Mouse (Mus musculus) CH12.LX (cell line): Measurements from ENCODE around the gene Rgl1. TPM values are rescaled to one million over a fixed set of nuclear protein-coding genes. Genes with fewer than 3 reads are reported as not detected.

Experiments
- DNase-seq: peaks from one replicate; pipeline ENCODE4 v3.0.0-alpha.2; 2013; ENCODE audit errors: extremely low read depth
- H3K27ac ChIP-seq: 2 replicates; pipeline ENCODE4 v1.5.1; 2012; ENCODE audit warnings: low read depth, mild to moderate bottlenecking, control low read depth, moderate library complexity; ENCODE audit not compliant: insufficient read depth
- H3K27me3 ChIP-seq: replicated peaks from 2 replicates; pipeline ENCODE3; 2012; ENCODE audit warnings: inconsistent platforms
- H3K36me3 ChIP-seq, 2 experiments: replicated peaks in 1 of 2; 2 replicates each; pipeline versions ENCODE3 to v1.6.1; 2012; ENCODE audit warnings: inconsistent platforms in 1 of 2, low read length in 1 of 2, mild to moderate bottlenecking in 1 of 2, mixed read lengths in 1 of 2, moderate library complexity in 1 of 2; ENCODE audit not compliant: control insufficient read depth in 1 of 2, insufficient read depth in 1 of 2
- H3K4me1 ChIP-seq, 2 experiments: 2 replicates each; pipeline ENCODE4 v1.6.1; 2012; ENCODE audit warnings: inconsistent platforms in 1 of 2, moderate library complexity in 1 of 2; ENCODE audit not compliant: insufficient read depth in 2 of 2, control insufficient read depth in 1 of 2
- H3K4me2 ChIP-seq: 2 replicates; pipeline ENCODE4 v1.6.1; 2012; ENCODE audit warnings: low read depth, mild to moderate bottlenecking, control low read depth; ENCODE audit not compliant: poor library complexity, insufficient read depth, severe bottlenecking
- H3K4me3 ChIP-seq, 3 experiments: fragments of 150-350 bp in 1 of 3; sonication (generic) in 1 of 3; replicated peaks in 1 of 3; 2 replicates each; pipeline versions ENCODE3 to v1.5.1; 2011 to 2012; ENCODE audit warnings: low read depth in 2 of 3, low read length in 2 of 3, mild to moderate bottlenecking in 2 of 3, moderate library complexity in 2 of 3, control low read depth in 1 of 3, improper control_type of control experiment in 1 of 3, inconsistent platforms in 1 of 3, mixed read lengths in 1 of 3; ENCODE audit not compliant: poor library complexity in 1 of 3
- H3K79me2 ChIP-seq: replicated peaks from 2 replicates; pipeline ENCODE4 v1.6.1; 2012; ENCODE audit warnings: mild to moderate bottlenecking, moderate library complexity; ENCODE audit not compliant: control insufficient read depth, poor library complexity, insufficient read depth, severe bottlenecking; ENCODE audit errors: extremely low read depth
- H3K9ac ChIP-seq: 2 replicates; pipeline ENCODE4 v1.6.1; 2012; ENCODE audit warnings: low read depth, mild to moderate bottlenecking, control low read depth, moderate library complexity; ENCODE audit not compliant: insufficient read depth
- H3K9me3 ChIP-seq: replicated peaks from 2 replicates; pipeline ENCODE3; 2012; ENCODE audit warnings: low read length, inconsistent platforms, mixed read lengths
- CHD2 ChIP-seq: IDR thresholded peaks from 2 replicates; pipeline ENCODE4 v1.6.1; 2011; ENCODE audit warnings: low read length, improper control_type of control experiment
- CTCF ChIP-seq, 2 experiments: IDR thresholded peaks in 1 of 2; conservative IDR thresholded peaks in 1 of 2; 2 replicates each; pipeline ENCODE4 v1.5.1; 2011 to 2012; ENCODE audit warnings: low read depth in 2 of 2, low read length in 2 of 2, improper control_type of control experiment in 1 of 2, inconsistent platforms in 1 of 2, mild to moderate bottlenecking in 1 of 2, moderate library complexity in 1 of 2
- ELF1 ChIP-seq: IDR thresholded peaks from 2 replicates; pipeline ENCODE4 v1.6.1; 2014; ENCODE audit warnings: low read depth, mild to moderate bottlenecking, inconsistent platforms, low read length, improper control_type of control experiment
- EP300 ChIP-seq: IDR thresholded peaks from 2 replicates; pipeline ENCODE4 v1.6.1; 2011; ENCODE audit warnings: low read length, improper control_type of control experiment
- GABPA ChIP-seq: IDR thresholded peaks from 2 replicates; pipeline ENCODE4 v1.6.1; 2012; ENCODE audit warnings: low read depth, low read length, improper control_type of control experiment, inconsistent platforms; ENCODE audit not compliant: insufficient replicate concordance
- IRF4 ChIP-seq: IDR thresholded peaks from 2 replicates; pipeline ENCODE4 v1.6.1; 2014; ENCODE audit warnings: low read depth, mild to moderate bottlenecking, inconsistent platforms, low read length, improper control_type of control experiment
- KAT2A ChIP-seq: IDR thresholded peaks from 2 replicates; pipeline ENCODE4 v1.6.1; 2012; ENCODE audit warnings: low read length, improper control_type of control experiment, inconsistent platforms; ENCODE audit not compliant: insufficient replicate concordance
- MAFK ChIP-seq: IDR thresholded peaks from 2 replicates; pipeline ENCODE4 v1.6.1; 2011; ENCODE audit warnings: low read length, improper control_type of control experiment; ENCODE audit not compliant: insufficient replicate concordance
- MAX ChIP-seq: IDR thresholded peaks from 2 replicates; pipeline ENCODE4 v1.6.1; 2011; ENCODE audit warnings: low read length, improper control_type of control experiment
- MAZ ChIP-seq: IDR thresholded peaks from 2 replicates; pipeline ENCODE4 v1.6.1; 2012; ENCODE audit warnings: low read depth, mild to moderate bottlenecking, inconsistent platforms, low read length, improper control_type of control experiment, moderate library complexity
- MEF2A ChIP-seq: IDR thresholded peaks from 2 replicates; pipeline ENCODE4 v1.6.1; 2014; ENCODE audit warnings: low read depth, mild to moderate bottlenecking, inconsistent platforms, low read length, improper control_type of control experiment, borderline replicate concordance
- MXI1 ChIP-seq: IDR thresholded peaks from 2 replicates; pipeline ENCODE4 v1.6.1; 2011; ENCODE audit warnings: mild to moderate bottlenecking, low read depth, low read length, improper control_type of control experiment
- MYC ChIP-seq: IDR thresholded peaks from 2 replicates; pipeline ENCODE4 v1.6.1; 2011; ENCODE audit warnings: low read depth, mild to moderate bottlenecking, improper control_type of control experiment, low read length
- PAX5 ChIP-seq: IDR thresholded peaks from 2 replicates; pipeline ENCODE4 v1.6.1; 2012; ENCODE audit warnings: low read length, inconsistent platforms, mixed read lengths
- POLR2AphosphoS2 ChIP-seq: IDR thresholded peaks from 2 replicates; pipeline ENCODE4 v1.6.1; 2011; ENCODE audit warnings: low read depth, low read length, improper control_type of control experiment
- RAD21 ChIP-seq: IDR thresholded peaks from 2 replicates; pipeline ENCODE4 v1.6.1; 2011; ENCODE audit warnings: low read depth, mild to moderate bottlenecking, low read length, improper control_type of control experiment, moderate library complexity
- SIN3A ChIP-seq: IDR thresholded peaks from 2 replicates; pipeline ENCODE4 v1.6.1; 2012; ENCODE audit warnings: low read length, improper control_type of control experiment, inconsistent platforms
- SMC3 ChIP-seq: IDR thresholded peaks from 2 replicates; pipeline ENCODE4 v1.6.1; 2011; ENCODE audit warnings: low read depth, low read length, improper control_type of control experiment
- TBP ChIP-seq: conservative IDR thresholded peaks from 2 replicates; pipeline ENCODE4 v1.6.1; 2011; ENCODE audit warnings: low read depth, low read length, improper control_type of control experiment
- ZC3H11A ChIP-seq: IDR thresholded peaks from 2 replicates; pipeline ENCODE4 v1.6.1; 2012; ENCODE audit warnings: low read depth, mild to moderate bottlenecking, inconsistent platforms, low read length, improper control_type of control experiment
- ZMIZ1 ChIP-seq: IDR thresholded peaks from 2 replicates; pipeline ENCODE4 v1.6.1; 2012; ENCODE audit warnings: low read depth, mild to moderate bottlenecking, inconsistent platforms, low read length, improper control_type of control experiment
- ZNF384 ChIP-seq: IDR thresholded peaks from 2 replicates; pipeline ENCODE4 v1.6.1; 2012; ENCODE audit warnings: low read depth, low read length, improper control_type of control experiment, inconsistent platforms
- dilution Hi-C: fragments of 300-500 bp; cut with MboI; formaldehyde crosslinking; loops from 2 replicates; pipeline ENCODE4 v1.14.3; 2020; ENCODE audit warnings: low sequenced_read_pairs; ENCODE audit not compliant: extremely low pct_unique_long_range_greater_than_20kb, extremely low pct_ligation_motif_present
- in situ Hi-C: fragments of 300-500 bp; cut with MboI; formaldehyde crosslinking; loops from 3 replicates; pipeline ENCODE4 v1.14.3; 2019; ENCODE audit warnings: low sequenced_read_pairs, low pct_ligation_motif_present, low pct_unique_long_range_greater_than_20kb, mixed read lengths
- polyA plus RNA-seq: library from polyadenylated mRNA; unstranded; fragments of >175 nt; gene quantifications from 2 replicates; pipeline ENCODE4 v1.2.1, GENCODE M21; 2012; ENCODE audit warnings: low read depth; ENCODE audit not compliant: insufficient read length
- total RNA-seq, 2 experiments: library from RNA; depleted of rRNA; stranded (reverse); fragments of 300-350 nt in 1 of 2; fragments of >200 nt in 1 of 2; gene quantifications; 2 replicates each; pipeline ENCODE4 v1.2.3; 2012 to 2014

Gene Rgl1
- total and polyA plus RNA-seq, 3 experiments, result 0.25 to 1.7 (median 0.74) TPM

DNA sequence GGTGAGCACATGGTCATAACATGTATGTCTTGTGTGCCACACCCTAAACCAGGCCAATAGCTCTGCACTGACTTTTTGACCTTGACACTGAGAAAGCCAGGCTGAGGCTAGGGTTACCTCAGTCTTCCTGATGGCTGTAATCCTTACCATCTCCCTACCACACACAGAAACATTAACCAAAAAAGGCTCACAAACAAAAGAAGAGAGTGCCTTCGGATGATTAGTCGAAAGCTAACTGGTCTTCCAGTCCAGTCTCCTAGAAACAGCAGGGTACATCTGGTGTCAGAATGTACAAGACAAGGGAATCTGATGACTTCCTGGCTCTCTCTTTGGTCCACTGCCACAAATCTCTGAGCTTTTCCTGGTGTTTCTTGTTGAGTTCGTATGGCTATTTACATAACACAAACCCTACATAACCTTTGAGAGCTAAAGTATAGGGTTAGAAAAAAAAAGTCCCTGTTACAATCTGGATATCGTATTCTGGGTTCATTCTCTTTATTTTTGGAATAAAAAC, 249.0 kb downstream of the Rgl1 start:
- DNase-seq, result no peak
- Histone ChIP-seq H3K4me2 (no peak overlapping the region), H3K36me3 (peaks cover 0 to 7% of the 10 kb centered on the region in 2 experiments), H3K4me3 (no peak overlapping the region), H3K27ac (no peak overlapping the region), H3K4me1 (no peaks in the 10 kb centered on the region; a peak in 1 of 4 replicates), H3K27me3 (no peaks in the 10 kb centered on the region), H3K9me3 (no peaks in the 10 kb centered on the region), H3K79me2 (no peaks in the 10 kb centered on the region), H3K9ac (no peak overlapping the region)
- dilution Hi-C loops, result no loop called here
- TF ChIP-seq MEF2A (no peak), POLR2AphosphoS2 (no peak), CTCF (conservative IDR thresholded peaks at IDR 0.05 in 1 of 2, IDR thresholded peaks at IDR 0.05 in 1 of 2; ENCODE audit: low read depth in 2 of 2, low read length in 2 of 2) (no peak), ZMIZ1 (no peak), KAT2A (no peak), ELF1 (no peak), CHD2 (no peak), MAFK (no peak), GABPA (no peak), MXI1 (no peak), PAX5 (no peak), MAX (no peak), RAD21 (no peak), SMC3 (no peak)
- in situ Hi-C loops, result no loop called here

DNA sequence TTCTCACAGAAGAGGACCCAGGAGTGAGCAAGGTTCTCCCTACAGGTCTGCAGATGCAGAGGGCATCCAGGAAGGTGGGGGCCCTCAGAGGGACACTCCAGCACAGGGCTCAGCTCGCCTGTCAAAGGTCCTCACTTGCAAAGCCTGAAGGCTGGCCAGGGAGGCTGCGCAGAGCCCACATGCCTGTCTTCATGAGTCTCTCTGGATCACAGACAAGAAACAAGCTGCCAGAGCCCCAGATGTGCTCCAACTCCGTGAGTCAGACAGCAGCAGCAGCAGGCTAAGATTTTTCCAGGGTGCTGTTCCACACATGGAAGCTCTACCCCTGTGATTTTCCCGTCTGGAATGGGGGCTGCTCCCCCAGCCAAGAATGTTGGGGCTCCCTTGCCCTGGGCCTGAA, 251.9 kb downstream of the Rgl1 start:
- TF ChIP-seq ZC3H11A (no peak), TBP (no peak), MAZ (no peak), MYC (no peak), CHD2 (no peak), ZNF384 (no peak), KAT2A (no peak), SIN3A (no peak), MAX (no peak), IRF4 (no peak), EP300 (no peak)
- TF ChIP-seq, all 38 proteins: peak for 0
- in situ Hi-C loops, result no loop called here

More for the DNA sequence above, 251.9 kb downstream of the Rgl1 start:
- Histone ChIP-seq H3K36me3 (peaks cover 0 to 3% of the 10 kb centered on the region in 2 experiments), H3K4me3 (no peak overlapping the region), H3K79me2 (no peaks in the 10 kb centered on the region), H3K27me3 (no peaks in the 10 kb centered on the region), H3K4me2 (no peak overlapping the region), H3K9me3 (no peaks in the 10 kb centered on the region), H3K27ac (no peak overlapping the region), H3K9ac (no peak overlapping the region), H3K4me1 (no peaks in the 10 kb centered on the region)
- DNase-seq, result no peak
- dilution Hi-C loops, result no loop called here
